Mouse (Mus musculus): ENCODE measurements around the gene Tbc1d7. TPM values are rescaled to one million over a fixed set of nuclear protein-coding genes. Genes with fewer than 3 reads are reported as not detected.

Gene Tbc1d7
- polyA plus RNA-seq, 1 experiment from 2014 or later, result 68.3 TPM

- no peaks in the 10 kb centered on the region for H3K36me3 ChIP-seq
- no peaks in the 10 kb centered on the region for H3K9me3 ChIP-seq (replicated peaks)
- DNase-seq (ENCODE audit: low spot score), result no peak
- no peak overlapping the region for H3K4me3 ChIP-seq
- H3K27me3 ChIP-seq (ENCODE audit: low read depth, poor library complexity, severe bottlenecking), result no peaks in the 10 kb centered on the region
- 68% methylated on average over 16 of the region's 16 CpGs for WGBS
- peaks cover 38% of the 10 kb centered on the region for H3K4me1 ChIP-seq
- H3K27ac ChIP-seq (replicated peaks), result peak overlapping the region; percentile 59
Observed at GRCm38 (mm10) chr13:43122306-43123070, 48.8 kb downstream of the Tbc1d7 start.

GRCm38 (mm10) chr13:43113141-43113540, 58.2 kb downstream of the Tbc1d7 start:
- no peaks in the 10 kb centered on the region for H3K27me3 ChIP-seq (ENCODE audit: low read depth, poor library complexity, severe bottlenecking)
- 94% methylated on average over 3 of the region's 3 CpGs for WGBS
- H3K9me3 ChIP-seq (replicated peaks), result no peaks in the 10 kb centered on the region; the same call in 1 of the 2 replicates
- H3K4me1 ChIP-seq, result no peaks in the 10 kb centered on the region
- no peak overlapping the region for H3K4me3 ChIP-seq
- H3K27ac ChIP-seq (replicated peaks), result no peak overlapping the region
- no peak for DNase-seq (ENCODE audit: low spot score)
- no peaks in the 10 kb centered on the region for H3K36me3 ChIP-seq

GRCm38 (mm10) chr13:43112707-43113106, 58.6 kb downstream of the Tbc1d7 start:
- Histone ChIP-seq H3K27me3 (ENCODE audit: low read depth, poor library complexity, severe bottlenecking) (no peaks in the 10 kb centered on the region), H3K4me3 (no peak overlapping the region), H3K36me3 (no peaks in the 10 kb centered on the region), H3K27ac (replicated peaks) (no peak overlapping the region), H3K4me1 (no peaks in the 10 kb centered on the region), H3K9me3 (replicated peaks) (no peaks in the 10 kb centered on the region; the same call in 1 of the 2 replicates)
- WGBS, result 89% methylated on average over 3 of the region's 3 CpGs
- no peak for DNase-seq (ENCODE audit: low spot score)

DNA sequence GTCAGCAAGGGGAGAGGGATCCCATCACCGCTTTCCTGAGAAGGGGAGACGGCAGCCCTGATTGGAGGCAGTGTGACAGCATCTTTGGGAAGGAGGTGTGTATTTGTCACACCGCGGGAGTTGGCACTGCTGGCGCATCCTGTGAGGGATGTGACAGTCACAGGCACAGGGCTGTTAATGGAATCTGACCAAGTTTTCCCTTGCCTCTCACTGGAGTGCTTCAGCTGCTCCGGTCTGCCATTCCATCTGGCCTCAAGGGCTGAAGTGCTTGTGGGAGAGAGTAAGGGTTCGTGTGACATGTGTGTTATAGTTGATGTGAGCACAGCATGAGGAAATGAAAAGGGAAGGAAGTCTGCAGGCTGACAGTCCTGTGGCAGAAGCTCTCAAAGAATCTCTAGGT, 59.0 kb downstream of the Tbc1d7 start:
- H3K4me1 ChIP-seq, result no peaks in the 10 kb centered on the region
- WGBS, result 83% methylated on average over 7 of the region's 7 CpGs
- no peaks in the 10 kb centered on the region for H3K36me3 ChIP-seq
- no peaks in the 10 kb centered on the region for H3K27me3 ChIP-seq (ENCODE audit: low read depth, poor library complexity, severe bottlenecking)
- H3K4me3 ChIP-seq, result no peak overlapping the region
- H3K27ac ChIP-seq (replicated peaks), result no peak overlapping the region
- H3K9me3 ChIP-seq (replicated peaks), result no peaks in the 10 kb centered on the region; the same call in 1 of the 2 replicates
- DNase-seq (ENCODE audit: low spot score), result no peak

DNA sequence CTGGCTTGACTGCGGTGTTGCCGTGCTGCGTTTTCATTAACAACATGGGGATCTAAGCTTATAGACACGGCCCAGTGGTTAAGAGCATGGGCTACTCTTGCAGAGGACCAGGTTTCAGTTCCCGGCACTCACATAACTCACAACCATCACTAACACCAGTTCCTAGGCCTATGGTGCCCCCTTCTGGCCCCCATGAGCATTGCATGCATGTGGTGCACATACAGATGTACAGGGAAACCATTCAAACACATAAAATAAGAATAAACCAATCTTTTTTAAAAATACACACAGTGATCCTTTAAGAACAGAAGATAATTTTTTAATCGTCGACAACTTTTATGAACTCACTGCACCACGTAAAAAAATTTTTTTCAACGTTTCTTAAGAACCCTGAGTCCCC, 66.8 kb downstream of the Tbc1d7 start:
- no peak overlapping the region for H3K27ac ChIP-seq (replicated peaks)
- WGBS, result 97% methylated on average over 9 of the region's 9 CpGs
- H3K36me3 ChIP-seq, result no peaks in the 10 kb centered on the region
- H3K27me3 ChIP-seq (ENCODE audit: low read depth, poor library complexity, severe bottlenecking), result no peaks in the 10 kb centered on the region
- peaks cover 4% of the 10 kb centered on the region; the same call in 1 of the 2 replicates for H3K4me1 ChIP-seq
- no peak overlapping the region for H3K4me3 ChIP-seq
- H3K9me3 ChIP-seq (replicated peaks), result peaks cover 8% of the 10 kb centered on the region
- DNase-seq (ENCODE audit: low spot score), result no peak

DNA sequence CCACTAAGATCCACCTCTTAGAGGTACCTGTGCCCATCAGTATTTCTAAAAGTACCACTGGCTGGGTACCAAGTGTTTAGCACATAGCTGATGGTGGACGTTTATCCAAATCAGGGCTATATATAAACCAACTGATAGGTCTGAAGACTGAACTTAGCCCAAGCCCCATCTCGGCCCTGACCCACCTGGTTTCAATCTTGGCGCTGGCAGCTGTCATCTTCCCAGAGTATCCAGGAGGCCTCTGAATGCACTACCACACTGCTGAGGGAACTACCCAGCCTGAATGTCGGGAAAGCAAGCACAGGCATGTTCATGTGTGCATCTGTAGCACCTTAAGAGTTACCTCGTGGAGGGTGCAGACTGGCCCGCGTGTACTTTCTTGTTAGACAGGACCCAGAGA, 68.4 kb downstream of the Tbc1d7 start:
- no peak for DNase-seq (ENCODE audit: low spot score)
- WGBS, result 81% methylated on average over 7 of the region's 7 CpGs

More for the DNA sequence above, 68.4 kb downstream of the Tbc1d7 start:
- Histone ChIP-seq H3K27me3 (ENCODE audit: low read depth, poor library complexity, severe bottlenecking) (no peaks in the 10 kb centered on the region), H3K36me3 (no peaks in the 10 kb centered on the region), H3K27ac (replicated peaks) (no peak overlapping the region), H3K4me1 (peaks cover 4% of the 10 kb centered on the region; the same call in 1 of the 2 replicates), H3K4me3 (no peak overlapping the region), H3K9me3 (replicated peaks) (peaks cover 8% of the 10 kb centered on the region)

Other genes with a start within 250 kb of the Tbc1d7 start
- gene Gfod1, start 132.7 kb upstream of the Tbc1d7 start, polyA plus RNA-seq (2016; fragmentation: Nextera tagmentation; extraction: Ambion mirVana), result 0.10 and 0.37 TPM in 2 replicates
- 21.0 and 26.2 TPM in 2 replicates for gene Sirt5, start 194.0 kb upstream of the Tbc1d7 start, polyA plus RNA-seq (2016; fragmentation: Nextera tagmentation; extraction: Ambion mirVana)
- gene Nol7, start 226.9 kb upstream of the Tbc1d7 start, polyA plus RNA-seq (2016; fragmentation: Nextera tagmentation; extraction: Ambion mirVana), result 162 and 173 TPM in 2 replicates